In the genomic region with DNA sequence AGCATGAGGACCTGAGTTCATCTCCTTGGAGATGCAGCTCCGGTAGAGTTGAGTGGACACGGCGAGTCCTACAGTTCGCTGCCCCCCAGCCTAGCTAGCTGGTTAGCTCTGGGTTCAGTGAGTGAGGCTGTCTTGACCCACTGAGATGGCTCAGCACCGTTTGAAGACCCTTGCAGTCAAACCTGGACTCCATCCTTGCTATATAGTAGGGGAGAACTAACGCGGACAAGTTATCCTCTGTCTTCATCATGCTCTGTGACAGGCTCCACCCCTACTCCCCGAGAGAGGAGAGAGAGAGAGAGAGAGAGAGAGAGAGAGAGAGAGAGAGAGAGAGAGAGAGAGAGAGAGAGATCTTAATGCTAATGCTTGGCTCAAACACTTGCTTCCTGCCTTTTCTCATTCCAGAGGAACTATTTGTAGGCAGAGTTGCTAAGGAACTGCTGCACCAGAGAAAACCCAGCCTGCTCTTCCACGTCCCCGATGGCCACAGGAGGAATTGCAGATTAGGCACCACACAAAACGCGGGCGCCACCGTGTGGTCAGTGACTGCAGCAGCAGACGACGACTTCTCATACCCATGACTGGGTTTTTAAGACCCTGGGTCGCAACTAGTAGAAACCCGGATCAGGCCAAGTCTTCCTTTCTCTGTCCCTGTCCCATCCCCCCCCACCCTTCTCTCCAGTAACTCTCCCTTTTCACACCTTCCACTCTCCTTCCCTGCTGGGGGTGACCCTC, we compare ENCODE assay signal across 8 mouse cellular contexts. TPM values are rescaled to one million over a fixed set of nuclear protein-coding genes. Genes with fewer than 3 reads are reported as not detected.
A peak's percentile ranks its signal among the peaks of the same experiment; 100 is the strongest.
DNase-seq lines count a peak whose midpoint lies in the region; ATAC-seq and TF ChIP-seq lines count a peak whose summit lies in the region.

No protein-coding gene starts in this region.

- 32% methylated on average over 18 of the region's 18 CpGs for WGBS in hindbrain, postnatal 0 days

- no peak overlapping the region for H3K27ac ChIP-seq in hindbrain, postnatal 0 days

- peak; percentile 85 for ATAC-seq in hindbrain, postnatal 0 days
- peak; percentile 100 for ATAC-seq in megakaryocyte, adult 5-6 weeks (ENCODE audit: poor library complexity, severe bottlenecking)

- no peak overlapping the region for H3K9ac ChIP-seq in hindbrain, postnatal 0 days (replicated peaks; ENCODE audit: low read length)

- H3K36me3 ChIP-seq in hindbrain, postnatal 0 days (ENCODE audit: insufficient read depth, low read length) = no peaks in the 10 kb centered on the region

- H3K4me2 ChIP-seq in hindbrain, postnatal 0 days (ENCODE audit: low read depth, low read length) = no peak overlapping the region

- no peaks in the 10 kb centered on the region for H3K27me3 ChIP-seq in hindbrain, postnatal 0 days (ENCODE audit: insufficient read depth, low read length)

- no peak overlapping the region for H3K4me3 ChIP-seq in hindbrain, postnatal 0 days (ENCODE audit: low read length)

- no peaks in the 10 kb centered on the region for H3K9me3 ChIP-seq in hindbrain, postnatal 0 days (ENCODE audit: low read length)

- no peaks in the 10 kb centered on the region for H3K4me1 ChIP-seq in hindbrain, postnatal 0 days (ENCODE audit: insufficient read depth, low read length)

- DNase-seq in ZHBTc4 (ENCODE audit: low read depth, low spot score) = peak; percentile 95
- DNase-seq in cerebellum, postnatal 36 days = peak; percentile 63 to 67
- DNase-seq in gastrocnemius, adult 8-10 months (ENCODE audit: low spot score in 2 of 2) = peak; percentile 38 to 56
- peak; percentile 92 for DNase-seq in hindbrain, postnatal 0 days (ENCODE audit: low spot score)
- DNase-seq in left cerebral cortex, adult 11 months (ENCODE audit: low spot score) = peak; percentile 59
- peak; percentile 73 to 87 for DNase-seq in right cerebral cortex, adult 2 months (ENCODE audit: low spot score in 2 of 2)
- peak; percentile 26 for DNase-seq in urinary bladder, postnatal 10 days (ENCODE audit: low spot score)

- peak; percentile 99 for TF ChIP-seq CTCF in hindbrain, postnatal 0 days (IDR thresholded peaks at IDR 0.05; ENCODE audit: low read depth)

RNA-seq across cellular contexts. Expression of gene Gcm1, which starts 12.8 kb away (rescaled TPM):
- not detected for total RNA-seq in gastrocnemius, adult 8-10 months (2022)
- total RNA-seq in hindbrain, postnatal 0 days (2014; rRNA removed) = 0.10 TPM in 1 of 2 replicates, not detected in the other
- 0.09 and 0.11 TPM in 2 replicates for polyA plus RNA-seq in hindbrain, postnatal 0 days (2015; fragmentation: Nextera tagmentation; extraction: Ambion mirVana)
- total RNA-seq in megakaryocyte, adult 5-6 weeks (2015) = not detected in 2 replicates
- not detected in 2 replicates for total RNA-seq in megakaryocyte, adult 5-6 weeks (2017)

Comparison
In these comparisons a context has a peak if more than half of its experiments do, and no peak if none do; other contexts are left out.
1. DNase-seq: peak in every context shown above with its lines; median percentile 95 in ZHBTc4; 92 in hindbrain, postnatal 0 days; 80 in right cerebral cortex, adult 2 months; 65 in cerebellum, postnatal 36 days; 59 in left cerebral cortex, adult 11 months; 47 in gastrocnemius, adult 8-10 months; 26 in urinary bladder, postnatal 10 days.